In genomic region chr3:87947056-87947810, GRCm38 (mm10) we compare ENCODE assay signal across 9 mouse cellular contexts. TPM values are rescaled to one million over a fixed set of nuclear protein-coding genes. Genes with fewer than 3 reads are reported as not detected.
A peak's percentile ranks its signal among the peaks of the same experiment; 100 is the strongest.
DNase-seq lines count a peak whose midpoint lies in the region; ATAC-seq lines count a peak whose summit lies in the region.
"Had no signal": no experiment of that assay in that cellular context is flagged by ENCODE, and none has a peak within 500 bp of the region (broad histone marks: within the 10 kb centered on the region; RNA-seq: fewer than 3 reads in every experiment).

No protein-coding gene starts in this region.

- peak overlapping the region; percentile 71 for H3K9ac ChIP-seq in heart, embryonic 13.5 days
- peak overlapping the region; percentile 62 for H3K9ac ChIP-seq in hindbrain, embryonic 12.5 days
- peak overlapping the region; percentile 44 for H3K9ac ChIP-seq in midbrain, embryonic 14.5 days (replicated peaks; ENCODE audit: low read length)

- H3K4me2 ChIP-seq in heart, embryonic 13.5 days: peak overlapping the region; percentile 70
- H3K4me2 ChIP-seq in hindbrain, embryonic 12.5 days (replicated peaks): peak overlapping the region; percentile 62
- peak overlapping the region; percentile 58 for H3K4me2 ChIP-seq in midbrain, embryonic 14.5 days (ENCODE audit: low read length)

- H3K4me3 ChIP-seq in heart, embryonic 13.5 days: peak overlapping the region; percentile 39
- peak overlapping the region; percentile 44 for H3K4me3 ChIP-seq in hindbrain, embryonic 12.5 days
- H3K4me3 ChIP-seq in midbrain, embryonic 14.5 days (replicated peaks; ENCODE audit: low read depth, low read length): peak overlapping the region; percentile 24

- WGBS in heart, embryonic 13.5 days: 4% methylated on average over 26 of the region's 26 CpGs
- WGBS in hindbrain, embryonic 12.5 days: 1% methylated on average over 26 of the region's 26 CpGs
- WGBS in midbrain, embryonic 14.5 days: 4% methylated on average over 26 of the region's 26 CpGs

- intact Hi-C loops in heart, postnatal 36 days (cut with DNase I): no loop called here

- no peak overlapping the region for H3K27ac ChIP-seq in heart, embryonic 13.5 days (replicated peaks)
- H3K27ac ChIP-seq in hindbrain, embryonic 12.5 days: peak overlapping the region; percentile 82
- H3K27ac ChIP-seq in midbrain, embryonic 14.5 days (replicated peaks; ENCODE audit: low read depth, low read length): no peak overlapping the region

- DNase-seq in heart, postnatal 36 days: no peak
- peak; percentile 55 for DNase-seq in midbrain, embryonic 14.5 days
- DNase-seq in urinary bladder, adult 2 months (ENCODE audit: low spot score): no peak
- no peak for DNase-seq in thymus, adult 18-20 months
- no peak for DNase-seq in layer of hippocampus, postnatal 25 days (ENCODE audit: extremely low spot score in 1 of 2, low spot score in 1 of 2)

- H3K9me3 ChIP-seq in heart, embryonic 13.5 days: no peaks in the 10 kb centered on the region
- H3K9me3 ChIP-seq in hindbrain, embryonic 12.5 days (replicated peaks): no peaks in the 10 kb centered on the region
- H3K9me3 ChIP-seq in midbrain, embryonic 14.5 days (ENCODE audit: control insufficient read depth, low read length): no peaks in the 10 kb centered on the region
- H3K9me3 ChIP-seq: G1E had no signal

- peaks cover 74% of the 10 kb centered on the region for H3K27me3 ChIP-seq in heart, embryonic 13.5 days (replicated peaks)
- H3K27me3 ChIP-seq in hindbrain, embryonic 12.5 days: 0 out of 2 replicates have a peak, but pooled peaks cover 2% of the 10 kb centered on the region
- no peaks in the 10 kb centered on the region for H3K27me3 ChIP-seq in midbrain, embryonic 14.5 days (ENCODE audit: control insufficient read depth, insufficient read depth, low read length)

- H3K4me1 ChIP-seq in heart, embryonic 13.5 days: peaks cover 71% of the 10 kb centered on the region
- H3K4me1 ChIP-seq in hindbrain, embryonic 12.5 days: peaks cover 77% of the 10 kb centered on the region
- peaks cover 65% of the 10 kb centered on the region for H3K4me1 ChIP-seq in midbrain, embryonic 14.5 days (ENCODE audit: control insufficient read depth, insufficient read depth, low read length)

- no peak for ATAC-seq in heart, embryonic 13.5 days (ENCODE audit: extremely low read depth, insufficient number of reproducible peaks, low FRiP score, low TSS enrichment)
- peak; percentile 40 for ATAC-seq in activated CD4-positive, CD25-positive, alpha-beta regulatory T cell, adult 4 months
- no peak for ATAC-seq in hindbrain, embryonic 12.5 days (ENCODE audit: low FRiP score)
- ATAC-seq in midbrain, embryonic 14.5 days (ENCODE audit: low FRiP score, low TSS enrichment): no peak

- H3K36me3 ChIP-seq in heart, embryonic 13.5 days: peaks cover 8% of the 10 kb centered on the region
- peaks cover 8% of the 10 kb centered on the region; the same call in 1 of the 2 replicates for H3K36me3 ChIP-seq in hindbrain, embryonic 12.5 days
- H3K36me3 ChIP-seq in midbrain, embryonic 14.5 days (ENCODE audit: control insufficient read depth, insufficient read depth, low read length): peaks cover 16% of the 10 kb centered on the region

RNA-seq across cellular contexts. Expression of gene Crabp2, which starts 1.2 kb away (rescaled TPM):
- 6.2 and 8.4 TPM in 2 replicates for polyA plus RNA-seq in heart, embryonic 13.5 days (2015; fragmentation: Nextera tagmentation; extraction: Ambion mirVana)
- total RNA-seq in heart, postnatal 36 days (2021): not detected
- polyA plus RNA-seq in activated CD4-positive, CD25-positive, alpha-beta regulatory T cell, adult 4 months (2017; shearing (Covaris generic)): not detected
- polyA plus RNA-seq in hindbrain, embryonic 12.5 days (2016; fragmentation: Nextera tagmentation; extraction: Ambion mirVana): 384 and 396 TPM in 2 replicates
- polyA plus RNA-seq in midbrain, embryonic 14.5 days (2014; fragmentation: Nextera tagmentation; extraction: Ambion mirVana): 28.3 and 42.4 TPM in 2 replicates
- 0.91 and 1.4 TPM in 2 replicates for polyA plus RNA-seq in urinary bladder, adult 2 months (2012; rRNA removed)
- total RNA-seq in layer of hippocampus, postnatal 25 days (2021): 1 to 10 TPM; 2.2 to 2.3 TPM
- polyA plus RNA-seq: G1E had no signal

RNA-seq across cellular contexts. Expression of gene Rrnad1, which starts 16.7 kb away (rescaled TPM):
- polyA plus RNA-seq in heart, embryonic 13.5 days (2015; fragmentation: Nextera tagmentation; extraction: Ambion mirVana): 13.4 and 16.0 TPM in 2 replicates
- 1 to 10 TPM; 4.8 to 5.2 TPM for total RNA-seq in heart, postnatal 36 days (2021)
- 10 to 100 TPM; 16.3 to 19.7 TPM for polyA plus RNA-seq in activated CD4-positive, CD25-positive, alpha-beta regulatory T cell, adult 4 months (2017; shearing (Covaris generic))
- 22.1 and 22.5 TPM in 2 replicates for polyA plus RNA-seq in hindbrain, embryonic 12.5 days (2016; fragmentation: Nextera tagmentation; extraction: Ambion mirVana)
- 19.1 and 21.7 TPM in 2 replicates for polyA plus RNA-seq in midbrain, embryonic 14.5 days (2014; fragmentation: Nextera tagmentation; extraction: Ambion mirVana)
- 28.4 and 33.2 TPM in 2 replicates for polyA plus RNA-seq in urinary bladder, adult 2 months (2012; rRNA removed)
- 10 to 100 TPM; 17.9 to 22.5 TPM for total RNA-seq in layer of hippocampus, postnatal 25 days (2021)

RNA-seq across cellular contexts. Expression of gene Isg20l2, which starts 17.1 kb away (rescaled TPM):
- polyA plus RNA-seq in heart, embryonic 13.5 days (2015; fragmentation: Nextera tagmentation; extraction: Ambion mirVana): 28.9 and 30.1 TPM in 2 replicates
- total RNA-seq in heart, postnatal 36 days (2021): 10 to 100 TPM; 10.2 to 12.3 TPM
- 10 to 100 TPM; 17.8 to 18.5 TPM for polyA plus RNA-seq in activated CD4-positive, CD25-positive, alpha-beta regulatory T cell, adult 4 months (2017; shearing (Covaris generic))
- polyA plus RNA-seq in hindbrain, embryonic 12.5 days (2016; fragmentation: Nextera tagmentation; extraction: Ambion mirVana): 67.7 and 68.7 TPM in 2 replicates
- 19.1 and 23.2 TPM in 2 replicates for polyA plus RNA-seq in midbrain, embryonic 14.5 days (2014; fragmentation: Nextera tagmentation; extraction: Ambion mirVana)
- polyA plus RNA-seq in urinary bladder, adult 2 months (2012; rRNA removed): 22.8 and 24.0 TPM in 2 replicates
- total RNA-seq in layer of hippocampus, postnatal 25 days (2021): 10 to 100 TPM; 14.7 to 17.1 TPM

RNA-seq across cellular contexts. Expression of gene Nes, which starts 23.6 kb away (rescaled TPM):
- 18.7 and 18.9 TPM in 2 replicates for polyA plus RNA-seq in heart, embryonic 13.5 days (2015; fragmentation: Nextera tagmentation; extraction: Ambion mirVana)
- total RNA-seq in heart, postnatal 36 days (2021): 10 to 100 TPM; 18.7 to 22.7 TPM
- not detected for polyA plus RNA-seq in activated CD4-positive, CD25-positive, alpha-beta regulatory T cell, adult 4 months (2017; shearing (Covaris generic))
- 136 and 153 TPM in 2 replicates for polyA plus RNA-seq in hindbrain, embryonic 12.5 days (2016; fragmentation: Nextera tagmentation; extraction: Ambion mirVana)
- 19.0 and 28.8 TPM in 2 replicates for polyA plus RNA-seq in midbrain, embryonic 14.5 days (2014; fragmentation: Nextera tagmentation; extraction: Ambion mirVana)
- 3.7 and 5.3 TPM in 2 replicates for polyA plus RNA-seq in urinary bladder, adult 2 months (2012; rRNA removed)
- total RNA-seq in layer of hippocampus, postnatal 25 days (2021): 1 to 10 TPM; 4.6 to 5.5 TPM

RNA-seq across cellular contexts. Expression of gene Mrpl24, which starts 27.9 kb away (rescaled TPM):
- 55.0 and 57.2 TPM in 2 replicates for polyA plus RNA-seq in heart, embryonic 13.5 days (2015; fragmentation: Nextera tagmentation; extraction: Ambion mirVana)
- total RNA-seq in heart, postnatal 36 days (2021): 10 to 100 TPM; 69.5 to 75.1 TPM
- polyA plus RNA-seq in activated CD4-positive, CD25-positive, alpha-beta regulatory T cell, adult 4 months (2017; shearing (Covaris generic)): 100 to 1,000 TPM; 158 to 159 TPM
- polyA plus RNA-seq in hindbrain, embryonic 12.5 days (2016; fragmentation: Nextera tagmentation; extraction: Ambion mirVana): 72.9 and 79.0 TPM in 2 replicates
- 55.8 and 56.3 TPM in 2 replicates for polyA plus RNA-seq in midbrain, embryonic 14.5 days (2014; fragmentation: Nextera tagmentation; extraction: Ambion mirVana)
- 120 and 132 TPM in 2 replicates for polyA plus RNA-seq in urinary bladder, adult 2 months (2012; rRNA removed)
- total RNA-seq in layer of hippocampus, postnatal 25 days (2021): 10 to 100 TPM; 52.8 to 54.1 TPM
